Mouse (Mus musculus): ENCODE data around the gene Fam168a.
"Not testable (repeated sequence)": the region's sequence is repeated elsewhere in the genome, so short reads cannot be mapped to it uniquely, and the experiment has no call there.

Gene Fam168a

GRCm38 (mm10) chr7:100706883-100707480, 547 bp downstream of the Fam168a start:
- DNase-seq, result no peak

- DNase-seq, result no peak
Measured at GRCm38 (mm10) chr7:100718741-100719140, 12.3 kb downstream of the Fam168a start.

GRCm38 (mm10) chr7:100722268-100722667, 15.8 kb downstream of the Fam168a start:
- DNase-seq, result no peak

- DNase-seq, result no peak
Measured at GRCm38 (mm10) chr7:100723453-100724294, 17.2 kb downstream of the Fam168a start.

GRCm38 (mm10) chr7:100727538-100728085, 21.2 kb downstream of the Fam168a start:
- no peak for DNase-seq

GRCm38 (mm10) chr7:100729778-100730177, 23.3 kb downstream of the Fam168a start:
- DNase-seq, result no peak

GRCm38 (mm10) chr7:100732341-100733050, 26.1 kb downstream of the Fam168a start:
- no peak for DNase-seq

- peak; percentile 22 to 50 for DNase-seq
Measured at GRCm38 (mm10) chr7:100733051-100733813, 26.8 kb downstream of the Fam168a start.

GRCm38 (mm10) chr7:100734201-100734600, 27.8 kb downstream of the Fam168a start:
- no peak for DNase-seq

- not testable (repeated sequence) for DNase-seq
Measured at GRCm38 (mm10) chr7:100734905-100735304, 28.5 kb downstream of the Fam168a start.

- no peak for DNase-seq
Measured at GRCm38 (mm10) chr7:100736131-100736530, 29.7 kb downstream of the Fam168a start.

- DNase-seq, result no peak
Measured at GRCm38 (mm10) chr7:100744372-100744771, 37.9 kb downstream of the Fam168a start.

GRCm38 (mm10) chr7:100750101-100750500, 43.7 kb downstream of the Fam168a start:
- DNase-seq, result no peak

- no peak for DNase-seq
Measured at GRCm38 (mm10) chr7:100758718-100759117, 52.3 kb downstream of the Fam168a start.

- no peak for DNase-seq
Measured at GRCm38 (mm10) chr7:100762726-100763125, 56.3 kb downstream of the Fam168a start.

- no peak for DNase-seq
Measured at GRCm38 (mm10) chr7:100767568-100767967, 61.1 kb downstream of the Fam168a start.

GRCm38 (mm10) chr7:100768009-100768408, 61.6 kb downstream of the Fam168a start:
- no peak for DNase-seq

GRCm38 (mm10) chr7:100769534-100770083, 63.2 kb downstream of the Fam168a start:
- DNase-seq, result no peak

- no peak for DNase-seq
Measured at GRCm38 (mm10) chr7:100770669-100771341, 64.4 kb downstream of the Fam168a start.

- no peak for DNase-seq
Measured at GRCm38 (mm10) chr7:100774189-100774588, 67.8 kb downstream of the Fam168a start.

GRCm38 (mm10) chr7:100775810-100776209, 69.4 kb downstream of the Fam168a start:
- no peak for DNase-seq

- DNase-seq, result no peak
Measured at GRCm38 (mm10) chr7:100780192-100780591, 73.8 kb downstream of the Fam168a start.

Data from lung, postnatal 4 days (tissue).